Mouse (Mus musculus) myocyte (in vitro differentiated cells): Measurements from ENCODE around the gene Plcb4.

Experiments used
- E2F4 ChIP-seq: IDR thresholded peaks from one replicate; pipeline ENCODE4 v1.6.1; 2011; ENCODE audit warnings: mild to moderate bottlenecking, control low read depth, moderate library complexity; ENCODE audit not compliant: insufficient read depth
- POLR2A ChIP-seq: IDR thresholded peaks from one replicate; pipeline ENCODE4 v1.6.1; 2011; ENCODE audit warnings: low read depth, mild to moderate bottlenecking, control low read depth, moderate library complexity; ENCODE audit not compliant: insufficient read length
- TCF12 ChIP-seq: IDR thresholded peaks from one replicate; pipeline ENCODE4 v1.6.1; 2011; ENCODE audit warnings: mild to moderate bottlenecking, control low read depth; ENCODE audit not compliant: poor library complexity, insufficient read depth, severe bottlenecking
- TCF3 ChIP-seq: IDR thresholded peaks from one replicate; pipeline ENCODE4 v1.6.1; 2011; ENCODE audit warnings: low read depth, control low read depth; ENCODE audit not compliant: insufficient read length
- USF1 ChIP-seq: IDR thresholded peaks from one replicate; pipeline ENCODE4 v1.6.1; 2011; ENCODE audit warnings: low read depth, mild to moderate bottlenecking, control low read depth, moderate library complexity

DNA sequence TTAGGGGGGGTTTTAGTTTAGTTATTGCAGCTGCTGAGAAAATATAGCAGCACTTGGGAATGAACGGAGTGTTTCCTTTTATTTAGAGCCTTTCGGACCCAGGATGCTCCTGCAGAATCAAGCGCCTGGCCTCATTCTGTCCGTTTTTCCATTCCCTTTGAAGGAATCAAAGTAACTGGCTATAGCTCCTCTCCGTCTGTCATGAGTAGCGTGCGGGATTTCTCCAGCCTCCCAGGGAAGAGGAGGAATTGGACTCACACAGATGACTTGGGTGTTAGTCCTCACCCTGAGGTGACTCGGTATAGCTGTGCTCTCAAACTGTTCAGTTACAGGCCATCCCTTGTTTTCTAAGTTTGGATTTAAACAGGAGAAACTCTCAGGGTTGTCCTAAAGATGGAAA lies 14.8 kb downstream of the Plcb4 start:
- TF ChIP-seq POLR2A (no peak), USF1 (no peak), E2F4 (no peak), TCF12 (no peak), TCF3 (no peak)
